Mouse (Mus musculus) intestine, embryonic 14.5 days (tissue): ENCODE measurements around the gene Rac2. TPM values are rescaled to one million over a fixed set of nuclear protein-coding genes. Genes with fewer than 3 reads are reported as not detected.
A peak's percentile ranks its signal among the peaks of the same experiment; 100 is the strongest.

Experiments
- ATAC-seq: fragments of 200-750 bp; cut with Nextera tagmentation; replicated peaks from 2 replicates; pipeline ENCODE4 v1.8.0; 2017; ENCODE audit warnings: low read depth, moderate number of reproducible peaks, moderate TSS enrichment, moderate library complexity; ENCODE audit not compliant: low FRiP score, low TSS enrichment
- DNase-seq: peaks from one replicate; pipeline ENCODE4 v3.0.0-alpha.2; 2018; ENCODE audit warnings: low spot score
- H3K27ac ChIP-seq: fragments of 300-500 bp; sonication (generic); 2 replicates; pipeline ENCODE4 v1.5.1; 2014; ENCODE audit warnings: low read depth, mild to moderate bottlenecking, control low read depth
- H3K27me3 ChIP-seq: fragments of 300-500 bp; sonication (generic); replicated peaks from 2 replicates; pipeline ENCODE4 v1.6.1; 2014; ENCODE audit warnings: low read length, control low read depth; ENCODE audit not compliant: control insufficient read depth, insufficient read depth
- H3K36me3 ChIP-seq: fragments of 300-500 bp; sonication (generic); 2 replicates; pipeline ENCODE4 v1.6.1; 2014; ENCODE audit warnings: low read length, control low read depth; ENCODE audit not compliant: control insufficient read depth, insufficient read depth
- H3K4me1 ChIP-seq: fragments of 300-500 bp; sonication (generic); replicated peaks from 2 replicates; pipeline ENCODE4 v1.6.1; 2014; ENCODE audit warnings: low read length, control low read depth, mixed read lengths; ENCODE audit not compliant: control insufficient read depth, insufficient read depth
- H3K4me2 ChIP-seq: fragments of 300-500 bp; sonication (generic); 2 replicates; pipeline ENCODE4 v1.6.1; 2014; ENCODE audit warnings: low read length
- H3K4me3 ChIP-seq: fragments of 300-500 bp; sonication (generic); 2 replicates; pipeline ENCODE4 v1.5.1; 2014; ENCODE audit warnings: low read depth, low read length, control low read depth, mixed read lengths
- H3K9ac ChIP-seq: fragments of 300-500 bp; sonication (generic); 2 replicates; pipeline ENCODE4 v1.6.1; 2014; ENCODE audit warnings: mild to moderate bottlenecking, low read length
- H3K9me3 ChIP-seq: fragments of 300-500 bp; sonication (generic); 2 replicates; pipeline ENCODE4 v1.6.1; 2016; ENCODE audit warnings: low read length, control low read depth; ENCODE audit not compliant: control insufficient read depth
- WGBS: fragments of 180-500 bp; shearing (Covaris S2); extraction: QIAGEN DNeasy Blood & Tissue Kit; methylation state at CpG from one replicate; pipeline ENCODE4 v1.1.7; 2014; 5-methylcytosine and 5-hydroxymethylcytosine counted together
- polyA plus RNA-seq: library from polyadenylated mRNA; unstranded; fragments of >200 nt; fragmentation: Nextera tagmentation; extraction: Ambion mirVana; gene quantifications from 2 replicates; pipeline ENCODE4 v1.2.1, GENCODE M21; 2014

Gene Rac2
- polyA plus RNA-seq, 1 experiment from 2014 or later: 16.7 TPM

DNA sequence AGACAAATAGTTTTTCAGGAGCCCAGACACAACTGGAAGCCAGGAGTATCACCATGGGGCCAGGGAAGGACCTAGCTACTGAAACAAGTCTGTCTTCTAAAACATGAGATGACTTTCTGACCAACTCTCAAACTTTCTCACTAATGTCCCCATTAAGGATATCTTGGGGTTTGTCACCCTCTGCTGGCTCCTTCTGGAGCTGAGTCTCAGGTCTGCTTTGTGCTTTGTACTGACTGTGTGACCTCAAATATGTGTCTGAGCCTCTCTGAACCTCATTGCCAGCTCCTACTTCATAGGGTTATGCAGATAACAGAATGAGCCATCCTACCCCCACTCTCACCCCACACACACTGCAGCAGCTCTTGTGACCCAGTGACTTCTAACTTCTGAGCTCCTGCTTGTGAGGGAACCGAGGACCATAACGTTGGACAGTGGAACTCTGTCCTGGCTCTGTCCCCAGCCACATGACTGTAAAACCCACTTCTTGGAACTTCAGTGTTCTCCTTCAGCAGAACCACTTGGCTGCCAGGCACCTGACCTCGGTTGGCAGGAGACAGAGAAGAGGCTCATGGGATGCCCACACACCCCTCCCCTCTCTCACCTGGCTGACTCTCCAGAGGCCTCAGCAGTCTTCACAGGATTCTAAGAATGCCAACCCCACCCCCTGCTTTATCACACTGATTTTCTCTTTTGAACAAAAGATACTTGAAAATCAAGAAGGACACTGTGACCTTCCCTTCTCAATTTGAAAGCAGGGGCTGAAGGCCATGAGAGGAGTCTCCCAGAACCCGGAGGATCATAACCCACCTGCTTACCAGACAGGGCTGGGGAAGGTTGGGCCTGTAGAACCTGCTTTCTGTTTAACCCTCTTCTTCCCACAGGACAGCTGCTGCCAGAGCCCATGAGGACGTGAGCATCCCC lies 24.9 kb downstream of the Rac2 start:
- Histone ChIP-seq H3K36me3 (no peaks in the 10 kb centered on the region), H3K4me3 (no peak overlapping the region), H3K9me3 (0 out of 2 replicates have a peak, but pooled peaks cover 3% of the 10 kb centered on the region), H3K9ac (no peak overlapping the region), H3K4me1 (peaks cover 7% of the 10 kb centered on the region; the same call in 1 of the 2 replicates), H3K27me3 (peaks cover 6% of the 10 kb centered on the region; the same call in 1 of the 2 replicates), H3K4me2 (no peak overlapping the region), H3K27ac (no peak overlapping the region)
- WGBS: 45% methylated on average over 5 of the region's 5 CpGs
- no peak for ATAC-seq
- no peak for DNase-seq

DNA sequence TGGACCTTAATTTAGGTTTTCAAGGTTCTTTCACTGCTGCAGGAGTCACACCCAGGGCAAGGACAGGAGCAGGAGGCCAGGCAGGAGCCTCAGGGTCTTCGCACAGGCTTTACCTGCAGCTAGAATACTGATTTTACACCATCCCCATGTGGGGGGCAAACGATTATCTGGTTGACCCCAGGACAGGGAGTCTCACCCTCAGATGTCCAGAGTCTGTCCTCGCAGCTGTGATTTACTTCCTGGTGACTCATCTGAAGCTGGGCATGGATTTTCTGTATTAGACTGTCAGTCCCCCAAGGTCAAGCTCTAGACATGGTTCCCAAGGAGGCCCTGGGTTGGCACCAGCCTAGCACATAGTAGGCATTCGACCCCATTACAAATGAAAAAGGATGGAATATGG lies 26.5 kb downstream of the Rac2 start:
- no peak for ATAC-seq
- H3K9me3 ChIP-seq: 0 out of 2 replicates have a peak, but pooled peaks cover under 1% of the 10 kb centered on the region
- H3K9ac ChIP-seq: no peak overlapping the region
- no peak overlapping the region for H3K27ac ChIP-seq
- H3K4me1 ChIP-seq: peaks cover 13% of the 10 kb centered on the region
- H3K4me3 ChIP-seq: no peak overlapping the region
- DNase-seq: no peak
- 83% methylated on average over 4 of the region's 4 CpGs for WGBS
- H3K36me3 ChIP-seq: no peaks in the 10 kb centered on the region
- no peak overlapping the region for H3K4me2 ChIP-seq
- H3K27me3 ChIP-seq: peaks cover 6% of the 10 kb centered on the region; the same call in 1 of the 2 replicates

DNA sequence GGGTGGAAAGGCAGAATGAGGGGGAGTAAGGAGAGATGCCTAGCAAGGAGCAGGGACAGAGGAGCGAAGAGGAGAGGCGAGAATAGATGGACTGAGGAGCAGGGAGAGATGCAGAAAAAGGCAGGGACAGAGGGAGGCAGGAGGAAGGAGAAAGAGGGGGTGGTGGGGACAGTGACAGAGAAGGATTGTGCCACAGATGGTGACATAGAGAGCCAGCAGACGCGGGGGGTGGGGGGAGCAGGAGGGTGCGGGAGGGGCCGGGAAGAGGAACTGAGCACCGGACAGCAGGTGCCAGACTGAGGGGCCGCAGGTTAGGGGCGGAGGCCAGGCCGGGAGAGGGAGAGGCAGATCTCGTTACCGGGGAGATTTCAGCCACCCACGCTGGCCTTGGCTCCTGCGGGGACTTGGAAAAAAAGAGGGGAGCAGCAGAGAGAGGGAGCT lies 28.0 kb downstream of the Rac2 start, which contains the start of gene Sstr3:
Sstr3 (minus strand) TSS at position 125 of the 441 bp plus-strand sequence.
- ATAC-seq (no peak), DNase-seq (no peak)
- Histone ChIP-seq H3K9me3 (no peaks in the 10 kb centered on the region), H3K27me3 (peaks cover 9% of the 10 kb centered on the region; the same call in 1 of the 2 replicates), H3K4me2 (no peak within 1 kb of the TSS), H3K9ac (no peak within 1 kb of the TSS), H3K36me3 (no peaks in the 10 kb centered on the region), H3K27ac (no peak within 1 kb of the TSS), H3K4me3 (no peak within 1 kb of the TSS), H3K4me1 (peaks cover 13% of the 10 kb centered on the region)
- 14% methylated on average over 14 of the region's 14 CpGs for WGBS

DNA sequence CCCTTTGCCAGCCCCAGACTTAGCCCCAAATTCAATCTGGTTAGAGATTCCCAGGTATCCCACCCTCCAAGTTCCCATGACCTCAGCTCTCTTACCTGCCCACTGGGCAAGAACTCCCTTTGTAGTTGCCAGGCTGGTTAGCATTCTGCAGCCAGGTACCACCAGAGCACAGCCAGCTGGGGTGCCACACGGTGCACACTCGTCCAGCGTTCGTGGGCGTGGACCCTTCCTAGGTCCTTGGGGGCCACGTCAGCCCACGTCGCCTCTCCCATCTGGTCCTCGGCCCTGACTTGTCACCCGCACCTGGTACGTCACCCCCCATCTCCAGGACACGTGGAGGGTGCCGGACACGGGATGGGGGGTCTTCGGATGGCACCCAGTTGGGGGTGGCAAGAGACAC lies 28.5 kb downstream of the Rac2 start:
- ATAC-seq (no peak), DNase-seq (no peak)
- H3K4me1 ChIP-seq: peaks cover 13% of the 10 kb centered on the region
- H3K36me3 ChIP-seq: no peaks in the 10 kb centered on the region
- no peak overlapping the region for H3K9ac ChIP-seq
- no peaks in the 10 kb centered on the region for H3K9me3 ChIP-seq
- WGBS: 72% methylated on average over 15 of the region's 15 CpGs
- H3K27me3 ChIP-seq: peaks cover 9% of the 10 kb centered on the region; the same call in 1 of the 2 replicates
- H3K4me2 ChIP-seq: no peak overlapping the region
- no peak overlapping the region for H3K27ac ChIP-seq
- no peak overlapping the region for H3K4me3 ChIP-seq

DNA sequence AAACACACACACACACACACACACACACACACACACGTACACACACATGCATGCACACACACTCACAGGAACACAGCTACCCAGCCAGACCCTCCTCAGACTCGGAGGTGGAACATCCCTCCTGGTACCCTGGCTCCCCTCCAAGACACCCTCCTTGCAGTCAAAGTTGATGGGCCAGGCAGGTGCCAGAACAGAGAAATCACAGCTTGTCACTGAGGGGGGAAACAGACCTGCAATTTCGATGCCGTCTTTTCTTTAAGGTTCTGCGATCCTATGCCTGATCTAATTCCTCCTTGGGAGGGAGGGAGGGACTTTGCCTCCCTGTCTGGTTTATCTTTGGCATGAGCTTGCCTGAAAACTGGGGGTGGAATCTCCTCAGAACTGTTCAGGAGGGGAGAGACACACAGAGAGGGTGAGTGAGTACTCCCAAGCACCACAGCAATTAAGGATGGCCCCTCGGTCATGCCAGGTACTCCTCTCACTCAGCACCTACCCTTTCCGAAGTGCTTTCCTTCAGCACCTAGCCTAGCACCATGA lies 29.7 kb downstream of the Rac2 start:
- H3K27me3 ChIP-seq: peaks cover 9% of the 10 kb centered on the region; the same call in 1 of the 2 replicates
- H3K27ac ChIP-seq: no peak overlapping the region
- H3K4me2 ChIP-seq: no peak overlapping the region
- no peak overlapping the region for H3K9ac ChIP-seq
- H3K4me3 ChIP-seq: no peak overlapping the region
- ATAC-seq: no peak
- H3K9me3 ChIP-seq: no peaks in the 10 kb centered on the region
- 59% methylated on average over 7 of the region's 7 CpGs for WGBS
- no peak for DNase-seq
- peaks cover 13% of the 10 kb centered on the region for H3K4me1 ChIP-seq
- H3K36me3 ChIP-seq: no peaks in the 10 kb centered on the region

DNA sequence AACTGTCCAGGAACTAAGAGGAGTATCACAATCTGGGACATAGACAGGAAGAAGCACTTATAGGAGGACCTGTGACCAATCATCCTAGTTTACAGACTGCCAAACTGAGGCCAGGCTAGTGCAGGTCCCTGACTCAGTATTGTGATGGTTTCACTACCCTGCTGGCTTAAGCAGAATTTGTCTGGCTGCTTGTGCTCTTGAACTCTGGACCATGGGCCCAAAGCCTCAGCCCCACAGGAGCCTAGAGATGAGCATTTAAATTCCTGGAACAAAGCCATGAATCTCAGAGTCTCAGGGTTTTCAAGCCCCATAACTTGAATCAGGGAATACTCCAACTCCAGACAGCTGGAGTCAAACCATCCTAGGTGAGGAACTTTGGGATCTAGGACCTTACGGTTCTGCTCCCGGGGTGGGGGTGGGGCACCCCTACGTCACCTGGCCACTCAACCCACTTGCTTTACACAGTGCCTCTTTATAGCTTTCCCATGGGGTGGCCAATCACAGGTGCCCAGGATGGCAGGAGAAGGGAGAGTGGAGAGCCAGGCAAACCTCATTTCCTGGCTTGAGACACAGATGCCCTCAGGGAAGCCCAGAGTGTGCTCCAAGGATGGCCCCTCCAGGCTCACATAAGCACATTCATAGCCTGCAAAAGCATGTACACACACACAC lies 30.4 kb downstream of the Rac2 start:
- Histone ChIP-seq H3K27me3 (peaks cover 9% of the 10 kb centered on the region; the same call in 1 of the 2 replicates), H3K9me3 (no peaks in the 10 kb centered on the region), H3K4me1 (peaks cover 13% of the 10 kb centered on the region; the same call in 1 of the 2 replicates), H3K9ac (no peak overlapping the region), H3K4me3 (no peak overlapping the region), H3K4me2 (no peak overlapping the region), H3K36me3 (no peaks in the 10 kb centered on the region), H3K27ac (no peak overlapping the region)
- 82% methylated on average over 3 of the region's 3 CpGs for WGBS
- DNase-seq: no peak
- ATAC-seq: no peak

DNA sequence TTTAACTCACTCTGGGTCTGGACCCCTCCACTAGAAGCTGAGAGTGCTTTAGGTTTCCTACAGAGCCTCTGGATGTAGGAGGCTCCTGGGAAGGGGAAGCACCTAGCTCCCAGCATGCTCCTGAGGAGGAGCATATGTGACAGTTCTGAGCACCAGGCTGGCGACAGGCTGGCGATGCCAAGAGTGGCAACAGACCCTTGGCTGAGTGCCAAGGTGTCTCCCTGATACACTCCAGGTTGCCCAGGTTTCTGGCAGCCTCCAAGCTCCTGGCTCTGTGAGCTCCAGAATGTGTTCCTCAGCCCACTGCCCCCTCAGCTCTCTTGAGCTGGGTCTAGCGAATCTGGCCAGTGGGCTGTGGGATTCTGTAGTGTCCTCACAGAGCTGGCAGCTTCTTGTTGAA lies 31.0 kb downstream of the Rac2 start:
- Histone ChIP-seq H3K9me3 (no peaks in the 10 kb centered on the region), H3K4me2 (no peak overlapping the region), H3K27ac (no peak overlapping the region), H3K27me3 (peaks cover 9% of the 10 kb centered on the region; the same call in 1 of the 2 replicates), H3K9ac (0 out of 2 replicates have a peak overlapping the region, but pooled peaks have one; percentile 8), H3K4me3 (no peak overlapping the region), H3K4me1 (peaks cover 13% of the 10 kb centered on the region; the same call in 1 of the 2 replicates), H3K36me3 (no peaks in the 10 kb centered on the region)
- DNase-seq (no peak), ATAC-seq (no peak)
- WGBS: 30% methylated on average over 3 of the region's 3 CpGs

DNA sequence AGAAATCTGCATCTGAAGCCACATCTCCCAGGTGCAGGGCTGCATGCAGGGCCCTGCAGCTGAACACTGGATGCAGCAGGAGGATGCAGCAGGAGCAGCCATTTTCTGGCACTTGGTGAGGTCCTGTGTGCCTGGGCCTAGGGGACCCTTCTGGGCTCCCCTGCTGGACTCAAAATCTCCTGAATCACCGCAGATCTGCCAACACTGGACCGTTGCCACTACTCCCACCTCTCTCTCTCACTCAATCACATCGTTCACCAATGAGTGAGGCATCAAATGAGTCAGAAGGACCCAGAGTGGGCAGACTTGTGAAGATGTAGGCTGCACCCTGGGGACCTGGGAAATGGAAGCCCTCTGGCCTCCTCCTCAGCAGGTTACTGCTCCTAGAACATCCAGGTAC lies 31.5 kb downstream of the Rac2 start:
- 78% methylated on average over 3 of the region's 3 CpGs for WGBS

More for the DNA sequence above, 31.5 kb downstream of the Rac2 start:
- H3K9ac ChIP-seq: no peak overlapping the region
- H3K9me3 ChIP-seq: no peaks in the 10 kb centered on the region
- no peak overlapping the region for H3K27ac ChIP-seq
- H3K4me2 ChIP-seq: no peak overlapping the region
- peaks cover 9% of the 10 kb centered on the region; the same call in 1 of the 2 replicates for H3K27me3 ChIP-seq
- peaks cover 13% of the 10 kb centered on the region; the same call in 1 of the 2 replicates for H3K4me1 ChIP-seq
- no peak for DNase-seq
- no peak overlapping the region for H3K4me3 ChIP-seq
- no peak for ATAC-seq
- H3K36me3 ChIP-seq: no peaks in the 10 kb centered on the region
